Mouse (Mus musculus): ENCODE measurements at regions not wholly inside any gene's neighbourhood (a gene's known extent, or its start where the extent isn't known, plus 50 kb on each side); places are given as distances from the start of the nearest gene placed in this dataset.

DNA sequence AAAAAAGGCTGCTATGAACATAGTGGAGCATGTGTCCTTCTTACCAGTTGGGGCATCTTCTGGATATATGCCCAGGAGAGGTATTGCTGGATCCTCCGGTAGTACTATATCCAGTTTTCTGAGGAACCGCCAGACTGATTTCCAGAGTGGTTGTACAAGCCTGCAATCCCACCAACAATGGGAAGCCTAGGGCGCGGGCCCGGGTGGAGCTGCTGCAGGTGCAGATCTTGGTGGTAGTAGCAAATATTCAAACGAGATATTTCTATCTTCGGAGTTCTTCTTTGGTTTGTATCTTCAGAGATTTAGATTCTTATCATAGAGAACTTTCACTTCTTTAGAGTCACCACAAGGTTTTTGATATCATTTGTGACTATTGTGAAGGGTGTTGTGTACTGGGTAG lies 52.7 kb upstream of the Btbd35f27 start:
- peak; percentile 2 for DNase-seq (ENCODE audit: low spot score)
